Mouse (Mus musculus) limb, embryonic 13.5 days (tissue): ENCODE measurements around the gene Fggy. TPM values are rescaled to one million over a fixed set of nuclear protein-coding genes. Genes with fewer than 3 reads are reported as not detected.

ENCODE experiments used
- ATAC-seq: fragments of 200-750 bp; cut with Nextera tagmentation; 2 replicates; pipeline ENCODE4 v1.8.0; 2017; ENCODE audit warnings: low read depth, moderate number of reproducible peaks, moderate TSS enrichment; ENCODE audit not compliant: low FRiP score
- H3K27ac ChIP-seq: fragments of 300-500 bp; sonication (generic); 2 replicates; pipeline ENCODE4 v1.5.1; 2015; ENCODE audit warnings: inconsistent platforms, mild to moderate bottlenecking, moderate library complexity
- H3K27me3 ChIP-seq: fragments of 300-500 bp; sonication (generic); 2 replicates; pipeline ENCODE4 v1.6.1; 2015; ENCODE audit warnings: mild to moderate bottlenecking, inconsistent platforms
- H3K36me3 ChIP-seq: fragments of 300-500 bp; sonication (generic); 2 replicates; pipeline ENCODE4 v1.6.1; 2015; ENCODE audit warnings: inconsistent platforms, mild to moderate bottlenecking, moderate library complexity
- H3K4me1 ChIP-seq: fragments of 300-500 bp; sonication (generic); 2 replicates; pipeline ENCODE4 v1.6.1; 2015; ENCODE audit warnings: inconsistent platforms
- H3K4me2 ChIP-seq: fragments of 300-500 bp; sonication (generic); replicated peaks from 2 replicates; pipeline ENCODE4 v1.6.1; 2015; ENCODE audit warnings: inconsistent platforms, mild to moderate bottlenecking, moderate library complexity
- H3K4me3 ChIP-seq: fragments of 300-500 bp; sonication (generic); 2 replicates; pipeline ENCODE4 v1.5.1; 2015; ENCODE audit warnings: moderate library complexity, mild to moderate bottlenecking, inconsistent platforms
- H3K9ac ChIP-seq: fragments of 300-500 bp; sonication (generic); 2 replicates; pipeline ENCODE4 v1.6.1; 2015; ENCODE audit warnings: mild to moderate bottlenecking, inconsistent platforms
- H3K9me3 ChIP-seq: fragments of 300-500 bp; sonication (generic); 2 replicates; pipeline ENCODE4 v1.6.1; 2016; ENCODE audit warnings: inconsistent platforms
- WGBS: fragments of 180-500 bp; shearing (Covaris S2); methylation state at CpG from one replicate; pipeline ENCODE4 v1.1.7; 2015; 5-methylcytosine and 5-hydroxymethylcytosine counted together
- polyA plus RNA-seq: library from polyadenylated mRNA; unstranded; fragments of >200 nt; fragmentation: Nextera tagmentation; extraction: Ambion mirVana; gene quantifications from 2 replicates; pipeline ENCODE4 v1.2.1, GENCODE M21; 2015

Gene Fggy
- polyA plus RNA-seq, 1 experiment from 2014 or later, result 8.3 TPM

GRCm38 (mm10) chr4:95603254-95603653, 45.9 kb downstream of the Fggy start:
- Histone ChIP-seq H3K27me3 (no peaks in the 10 kb centered on the region), H3K9ac (no peak overlapping the region), H3K36me3 (no peaks in the 10 kb centered on the region), H3K27ac (no peak overlapping the region), H3K4me2 (no peak overlapping the region), H3K9me3 (no peaks in the 10 kb centered on the region), H3K4me1 (peaks cover 5% of the 10 kb centered on the region), H3K4me3 (no peak overlapping the region)
- no peak for ATAC-seq
- 53% methylated on average over 1 of the region's 1 CpGs for WGBS

GRCm38 (mm10) chr4:95610663-95611062, 53.4 kb downstream of the Fggy start:
- no peak overlapping the region for H3K4me2 ChIP-seq
- no peak for ATAC-seq
- no peak overlapping the region for H3K4me3 ChIP-seq
- H3K9me3 ChIP-seq, result no peaks in the 10 kb centered on the region
- 0 out of 2 replicates have a peak, but pooled peaks cover 3% of the 10 kb centered on the region for H3K4me1 ChIP-seq
- H3K36me3 ChIP-seq, result no peaks in the 10 kb centered on the region
- no peak overlapping the region for H3K27ac ChIP-seq
- 85% methylated on average over 1 of the region's 1 CpGs for WGBS
- no peak overlapping the region for H3K9ac ChIP-seq
- H3K27me3 ChIP-seq, result no peaks in the 10 kb centered on the region

GRCm38 (mm10) chr4:95611390-95611789, 54.1 kb downstream of the Fggy start:
- H3K9me3 ChIP-seq, result no peaks in the 10 kb centered on the region
- no peak for ATAC-seq
- no peaks in the 10 kb centered on the region for H3K36me3 ChIP-seq
- H3K4me3 ChIP-seq, result no peak overlapping the region
- H3K4me2 ChIP-seq, result no peak overlapping the region
- WGBS, result 92% methylated on average over 6 of the region's 6 CpGs
- no peaks in the 10 kb centered on the region for H3K27me3 ChIP-seq
- 0 out of 2 replicates have a peak, but pooled peaks cover 3% of the 10 kb centered on the region for H3K4me1 ChIP-seq
- H3K27ac ChIP-seq, result no peak overlapping the region
- no peak overlapping the region for H3K9ac ChIP-seq

- Histone ChIP-seq H3K9me3 (no peaks in the 10 kb centered on the region), H3K4me3 (no peak overlapping the region), H3K4me1 (0 out of 2 replicates have a peak, but pooled peaks cover 14% of the 10 kb centered on the region), H3K27ac (no peak overlapping the region), H3K9ac (no peak overlapping the region), H3K36me3 (no peaks in the 10 kb centered on the region), H3K4me2 (no peak overlapping the region), H3K27me3 (no peaks in the 10 kb centered on the region)
- no peak for ATAC-seq
- 83% methylated on average over 3 of the region's 3 CpGs for WGBS
Observed at GRCm38 (mm10) chr4:95621046-95621445, 63.7 kb downstream of the Fggy start.

GRCm38 (mm10) chr4:95624696-95625095, 67.4 kb downstream of the Fggy start:
- Histone ChIP-seq H3K9ac (no peak overlapping the region), H3K4me3 (no peak overlapping the region), H3K4me2 (no peak overlapping the region), H3K27me3 (no peaks in the 10 kb centered on the region), H3K36me3 (no peaks in the 10 kb centered on the region), H3K9me3 (no peaks in the 10 kb centered on the region), H3K4me1 (0 out of 2 replicates have a peak, but pooled peaks cover 10% of the 10 kb centered on the region), H3K27ac (no peak overlapping the region)
- no peak for ATAC-seq
- WGBS, result 83% methylated on average over 3 of the region's 3 CpGs

GRCm38 (mm10) chr4:95625651-95626050, 68.3 kb downstream of the Fggy start:
- Histone ChIP-seq H3K27ac (no peak overlapping the region), H3K4me3 (no peak overlapping the region), H3K9me3 (no peaks in the 10 kb centered on the region), H3K4me1 (0 out of 2 replicates have a peak, but pooled peaks cover 10% of the 10 kb centered on the region), H3K36me3 (no peaks in the 10 kb centered on the region), H3K9ac (no peak overlapping the region), H3K4me2 (no peak overlapping the region), H3K27me3 (no peaks in the 10 kb centered on the region)
- 49% methylated on average over 4 of the region's 4 CpGs for WGBS
- no peak for ATAC-seq

- no peaks in the 10 kb centered on the region for H3K27me3 ChIP-seq
- no peak overlapping the region for H3K4me3 ChIP-seq
- 92% methylated on average over 3 of the region's 3 CpGs for WGBS
- H3K27ac ChIP-seq, result no peak overlapping the region
- no peak for ATAC-seq
- 0 out of 2 replicates have a peak, but pooled peaks cover 10% of the 10 kb centered on the region for H3K4me1 ChIP-seq
- no peak overlapping the region for H3K9ac ChIP-seq
- H3K36me3 ChIP-seq, result no peaks in the 10 kb centered on the region
- H3K4me2 ChIP-seq, result no peak overlapping the region
- H3K9me3 ChIP-seq, result no peaks in the 10 kb centered on the region
Observed at GRCm38 (mm10) chr4:95626186-95626585, 68.9 kb downstream of the Fggy start.

- no peaks in the 10 kb centered on the region for H3K27me3 ChIP-seq
- WGBS, result 81% methylated on average over 3 of the region's 3 CpGs
- no peaks in the 10 kb centered on the region for H3K9me3 ChIP-seq
- no peak for ATAC-seq
- peaks cover 18% of the 10 kb centered on the region for H3K4me1 ChIP-seq
- H3K9ac ChIP-seq, result no peak overlapping the region
- H3K27ac ChIP-seq, result no peak overlapping the region
- no peaks in the 10 kb centered on the region for H3K36me3 ChIP-seq
- H3K4me3 ChIP-seq, result no peak overlapping the region
- H3K4me2 ChIP-seq, result no peak overlapping the region
Observed at GRCm38 (mm10) chr4:95634903-95635302, 77.6 kb downstream of the Fggy start.

- no peaks in the 10 kb centered on the region for H3K9me3 ChIP-seq
- peak overlapping the region; percentile 80 for H3K27ac ChIP-seq
- WGBS, result 30% methylated on average over 7 of the region's 7 CpGs
- H3K36me3 ChIP-seq, result no peaks in the 10 kb centered on the region
- ATAC-seq, result peak; percentile 80
- no peak overlapping the region for H3K4me2 ChIP-seq
- no peaks in the 10 kb centered on the region for H3K27me3 ChIP-seq
- no peak overlapping the region for H3K4me3 ChIP-seq
- H3K4me1 ChIP-seq, result peaks cover 18% of the 10 kb centered on the region
- no peak overlapping the region for H3K9ac ChIP-seq
Observed at GRCm38 (mm10) chr4:95636937-95637749, 79.8 kb downstream of the Fggy start.

- H3K4me1 ChIP-seq, result peaks cover 18% of the 10 kb centered on the region
- no peak overlapping the region for H3K4me3 ChIP-seq
- H3K27me3 ChIP-seq, result no peaks in the 10 kb centered on the region
- no peaks in the 10 kb centered on the region for H3K9me3 ChIP-seq
- WGBS, result 80% methylated on average over 3 of the region's 3 CpGs
- H3K36me3 ChIP-seq, result no peaks in the 10 kb centered on the region
- H3K4me2 ChIP-seq, result no peak overlapping the region
- no peak overlapping the region for H3K9ac ChIP-seq
- ATAC-seq, result no peak
- peak overlapping the region; percentile 67; the same call in 1 of the 2 replicates for H3K27ac ChIP-seq
Observed at GRCm38 (mm10) chr4:95638063-95638462, 80.8 kb downstream of the Fggy start.

GRCm38 (mm10) chr4:95640831-95641230, 83.5 kb downstream of the Fggy start:
- no peak for ATAC-seq
- no peaks in the 10 kb centered on the region for H3K36me3 ChIP-seq
- H3K4me1 ChIP-seq, result peaks cover 18% of the 10 kb centered on the region
- 92% methylated on average over 1 of the region's 1 CpGs for WGBS
- H3K4me3 ChIP-seq, result no peak overlapping the region
- H3K27ac ChIP-seq, result no peak overlapping the region
- no peaks in the 10 kb centered on the region for H3K9me3 ChIP-seq
- no peak overlapping the region for H3K4me2 ChIP-seq
- no peak overlapping the region for H3K9ac ChIP-seq
- H3K27me3 ChIP-seq, result no peaks in the 10 kb centered on the region

GRCm38 (mm10) chr4:95644048-95644447, 86.7 kb downstream of the Fggy start:
- no peak for ATAC-seq
- WGBS, result 55% methylated on average over 5 of the region's 5 CpGs

More at GRCm38 (mm10) chr4:95644048-95644447, 86.7 kb downstream of the Fggy start:
- H3K27ac ChIP-seq, result no peak overlapping the region
- H3K4me3 ChIP-seq, result no peak overlapping the region
- H3K36me3 ChIP-seq, result no peaks in the 10 kb centered on the region
- H3K27me3 ChIP-seq, result no peaks in the 10 kb centered on the region
- H3K4me2 ChIP-seq, result no peak overlapping the region
- no peaks in the 10 kb centered on the region for H3K9me3 ChIP-seq
- H3K4me1 ChIP-seq, result no peaks in the 10 kb centered on the region
- no peak overlapping the region for H3K9ac ChIP-seq
